Mouse (Mus musculus) stomach, embryonic 14.5 days (tissue): ENCODE results near the gene Ctnna3. TPM values are rescaled to one million over a fixed set of nuclear protein-coding genes. Genes with fewer than 3 reads are reported as not detected.

Experiments
- ATAC-seq: fragments of 200-750 bp; cut with Nextera tagmentation; 2 replicates; pipeline ENCODE4 v1.8.0; 2017; ENCODE audit warnings: low read depth, moderate TSS enrichment; ENCODE audit not compliant: insufficient number of reproducible peaks, insufficient read depth, low FRiP score
- H3K27ac ChIP-seq: fragments of 300-500 bp; sonication (generic); 2 replicates; pipeline ENCODE4 v1.5.1; 2014; ENCODE audit warnings: mild to moderate bottlenecking, low read length, moderate library complexity, mixed read lengths
- H3K27me3 ChIP-seq: fragments of 300-500 bp; sonication (generic); 2 replicates; pipeline ENCODE4 v1.6.1; 2014; ENCODE audit warnings: low read length, control low read depth, mixed read lengths; ENCODE audit not compliant: control insufficient read depth, insufficient read depth
- H3K36me3 ChIP-seq: fragments of 300-500 bp; sonication (generic); 2 replicates; pipeline ENCODE4 v1.6.1; 2014; ENCODE audit warnings: mild to moderate bottlenecking, control low read depth, low read length, moderate library complexity, mixed read lengths; ENCODE audit not compliant: control insufficient read depth, insufficient read depth
- H3K4me1 ChIP-seq: fragments of 300-500 bp; sonication (generic); 2 replicates; pipeline ENCODE4 v1.6.1; 2014; ENCODE audit warnings: low read length, control low read depth, mixed read lengths; ENCODE audit not compliant: control insufficient read depth, insufficient read depth
- H3K4me2 ChIP-seq: fragments of 300-500 bp; sonication (generic); replicated peaks from 2 replicates; pipeline ENCODE4 v1.6.1; 2014; ENCODE audit warnings: low read depth, low read length, control low read depth
- H3K4me3 ChIP-seq: fragments of 300-500 bp; sonication (generic); 2 replicates; pipeline ENCODE4 v1.5.1; 2014; ENCODE audit warnings: low read depth, low read length, control low read depth
- H3K9ac ChIP-seq: fragments of 300-500 bp; sonication (generic); replicated peaks from 2 replicates; pipeline ENCODE4 v1.6.1; 2014; ENCODE audit warnings: low read depth, mild to moderate bottlenecking, control low read depth, low read length, moderate library complexity, mixed read lengths
- H3K9me3 ChIP-seq: fragments of 300-500 bp; sonication (generic); 2 replicates; pipeline ENCODE4 v1.6.1; 2016; ENCODE audit warnings: low read depth, low read length, control low read depth; ENCODE audit not compliant: control insufficient read depth
- WGBS: fragments of 180-500 bp; shearing (Covaris S2); extraction: QIAGEN DNeasy Blood & Tissue Kit; methylation state at CpG from one replicate; pipeline ENCODE4 v1.1.7; 2014; 5-methylcytosine and 5-hydroxymethylcytosine counted together
- polyA plus RNA-seq: library from polyadenylated mRNA; unstranded; fragments of >200 nt; fragmentation: Nextera tagmentation; extraction: Ambion mirVana; gene quantifications from 2 replicates; pipeline ENCODE4 v1.2.1, GENCODE M21; 2014

The Ctnna3 gene
- polyA plus RNA-seq, 1 experiment from 2014 or later, result 0.78 TPM

DNA sequence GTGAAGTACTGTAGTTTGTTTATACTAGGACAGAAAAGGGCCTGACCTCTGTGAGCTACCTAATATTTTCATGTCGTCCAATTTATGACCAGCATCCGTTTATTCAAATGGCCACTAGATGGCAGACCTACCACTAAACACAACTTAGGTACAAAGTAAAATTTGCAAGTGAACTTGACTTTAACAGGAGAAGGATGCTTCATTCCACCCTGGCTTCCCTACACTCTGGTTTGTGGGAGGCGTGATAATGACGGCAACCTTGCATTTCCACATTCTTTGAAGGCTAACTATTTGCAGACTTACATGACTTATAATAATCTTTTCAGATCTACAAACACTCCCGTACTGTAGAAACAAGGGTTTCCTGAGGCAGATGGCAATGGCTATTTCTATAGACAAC, 1320.9 kb downstream of the Ctnna3 start:
- H3K4me2 ChIP-seq, result no peak overlapping the region
- no peak overlapping the region for H3K27ac ChIP-seq
- no peaks in the 10 kb centered on the region for H3K4me1 ChIP-seq
- no peaks in the 10 kb centered on the region for H3K36me3 ChIP-seq
- WGBS, result 29% methylated on average over 5 of the region's 5 CpGs
- H3K27me3 ChIP-seq, result no peaks in the 10 kb centered on the region
- H3K4me3 ChIP-seq, result no peak overlapping the region
- no peaks in the 10 kb centered on the region for H3K9me3 ChIP-seq
- H3K9ac ChIP-seq, result no peak overlapping the region
- no peak for ATAC-seq

- no peaks in the 10 kb centered on the region for H3K9me3 ChIP-seq
- no peaks in the 10 kb centered on the region for H3K4me1 ChIP-seq
- WGBS, result 88% methylated on average over 1 of the region's 1 CpGs
- H3K27me3 ChIP-seq, result no peaks in the 10 kb centered on the region
- H3K4me2 ChIP-seq, result no peak overlapping the region
- H3K36me3 ChIP-seq, result no peaks in the 10 kb centered on the region
- no peak for ATAC-seq
- H3K27ac ChIP-seq, result no peak overlapping the region
- no peak overlapping the region for H3K4me3 ChIP-seq
- H3K9ac ChIP-seq, result no peak overlapping the region
Observed at GRCm38 (mm10) chr10:64836315-64836714, 1406.4 kb downstream of the Ctnna3 start.

GRCm38 (mm10) chr10:64861439-64861838, 1431.5 kb downstream of the Ctnna3 start:
- Histone ChIP-seq H3K27ac (no peak overlapping the region), H3K27me3 (no peaks in the 10 kb centered on the region), H3K4me2 (no peak overlapping the region), H3K9ac (no peak overlapping the region), H3K9me3 (no peaks in the 10 kb centered on the region), H3K36me3 (no peaks in the 10 kb centered on the region), H3K4me1 (no peaks in the 10 kb centered on the region), H3K4me3 (no peak overlapping the region)
- ATAC-seq, result no peak
- WGBS, result 88% methylated on average over 2 of the region's 2 CpGs

DNA sequence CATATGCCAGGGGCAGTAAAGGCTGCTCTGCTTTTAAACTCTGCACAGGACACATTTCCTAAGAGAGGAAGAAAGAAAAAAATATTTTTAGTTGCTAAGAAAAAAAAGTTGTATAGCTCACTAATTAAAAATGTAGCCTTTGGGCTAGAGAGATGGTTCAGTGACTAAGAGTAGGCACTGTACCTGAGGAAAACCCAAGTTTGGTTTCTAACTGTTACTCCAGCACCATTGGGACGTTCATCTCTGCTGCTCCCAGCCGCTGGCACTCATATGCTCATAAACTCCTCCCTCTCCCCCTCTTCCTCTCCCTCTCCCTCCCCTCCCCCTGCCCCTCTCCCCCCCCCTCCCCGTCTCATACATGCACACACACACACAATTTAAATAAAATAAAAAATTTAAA, 1441.0 kb downstream of the Ctnna3 start:
- no peaks in the 10 kb centered on the region for H3K27me3 ChIP-seq
- WGBS, result 59% methylated on average over 3 of the region's 3 CpGs
- H3K9me3 ChIP-seq, result no peaks in the 10 kb centered on the region
- no peak for ATAC-seq
- no peaks in the 10 kb centered on the region for H3K4me1 ChIP-seq
- no peak overlapping the region for H3K9ac ChIP-seq
- no peak overlapping the region for H3K27ac ChIP-seq
- H3K4me3 ChIP-seq, result no peak overlapping the region
- H3K36me3 ChIP-seq, result no peaks in the 10 kb centered on the region
- no peak overlapping the region for H3K4me2 ChIP-seq

DNA sequence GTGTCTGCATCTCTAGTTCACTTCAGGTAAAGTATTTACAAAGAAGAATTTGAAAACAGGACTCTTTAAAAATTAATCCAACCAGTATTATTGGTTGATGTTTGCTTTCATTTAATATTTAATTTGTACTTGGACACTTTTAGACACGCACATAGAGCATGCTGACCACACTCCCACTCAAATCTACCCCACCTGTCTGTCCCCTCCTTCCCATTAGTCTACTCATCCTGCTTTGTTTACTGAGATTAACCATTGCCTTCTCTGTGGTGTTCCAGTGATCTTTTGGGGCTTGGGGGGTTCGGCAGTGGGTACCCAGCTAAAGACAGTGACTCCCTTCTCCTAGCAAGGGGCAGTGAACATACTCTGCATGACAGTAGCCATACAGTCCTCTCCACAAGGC, 1446.6 kb downstream of the Ctnna3 start:
- H3K4me2 ChIP-seq, result no peak overlapping the region
- H3K4me3 ChIP-seq, result no peak overlapping the region
- H3K9ac ChIP-seq, result no peak overlapping the region
- H3K36me3 ChIP-seq, result no peaks in the 10 kb centered on the region
- no peak overlapping the region for H3K27ac ChIP-seq
- H3K9me3 ChIP-seq, result no peaks in the 10 kb centered on the region
- H3K27me3 ChIP-seq, result no peaks in the 10 kb centered on the region
- WGBS, result 53% methylated on average over 2 of the region's 2 CpGs
- no peak for ATAC-seq
- no peaks in the 10 kb centered on the region for H3K4me1 ChIP-seq

GRCm38 (mm10) chr10:64879860-64880259, 1450.0 kb downstream of the Ctnna3 start:
- Histone ChIP-seq H3K36me3 (no peaks in the 10 kb centered on the region), H3K9me3 (no peaks in the 10 kb centered on the region), H3K4me3 (no peak overlapping the region), H3K9ac (no peak overlapping the region), H3K27me3 (no peaks in the 10 kb centered on the region), H3K4me2 (no peak overlapping the region), H3K4me1 (no peaks in the 10 kb centered on the region), H3K27ac (no peak overlapping the region)
- 78% methylated on average over 3 of the region's 3 CpGs for WGBS
- ATAC-seq, result no peak

GRCm38 (mm10) chr10:64886946-64887345, 1457.0 kb downstream of the Ctnna3 start:
- Histone ChIP-seq H3K4me1 (no peaks in the 10 kb centered on the region), H3K27me3 (no peaks in the 10 kb centered on the region), H3K9me3 (no peaks in the 10 kb centered on the region), H3K36me3 (no peaks in the 10 kb centered on the region), H3K9ac (no peak overlapping the region), H3K4me2 (no peak overlapping the region), H3K27ac (no peak overlapping the region), H3K4me3 (no peak overlapping the region)
- WGBS, result 87% methylated on average over 9 of the region's 9 CpGs
- no peak for ATAC-seq

- H3K4me3 ChIP-seq, result no peak overlapping the region
- H3K9me3 ChIP-seq, result no peaks in the 10 kb centered on the region
- no peak for ATAC-seq
- no peaks in the 10 kb centered on the region for H3K36me3 ChIP-seq
- no peak overlapping the region for H3K27ac ChIP-seq
- no peak overlapping the region for H3K9ac ChIP-seq
- H3K4me2 ChIP-seq, result no peak overlapping the region
- H3K4me1 ChIP-seq, result no peaks in the 10 kb centered on the region
- H3K27me3 ChIP-seq, result no peaks in the 10 kb centered on the region
Observed at GRCm38 (mm10) chr10:64892458-64892857, 1462.6 kb downstream of the Ctnna3 start.

- Histone ChIP-seq H3K4me3 (no peak overlapping the region), H3K27me3 (no peaks in the 10 kb centered on the region), H3K4me2 (no peak overlapping the region), H3K27ac (no peak overlapping the region), H3K4me1 (no peaks in the 10 kb centered on the region), H3K9ac (no peak overlapping the region), H3K9me3 (no peaks in the 10 kb centered on the region), H3K36me3 (no peaks in the 10 kb centered on the region)
- 83% methylated on average over 1 of the region's 1 CpGs for WGBS
- no peak for ATAC-seq
Observed at GRCm38 (mm10) chr10:64898739-64899138, 1468.8 kb downstream of the Ctnna3 start.
